Mouse (Mus musculus) left cerebral cortex, postnatal 14 days (tissue): ENCODE results near the gene Sipa1l3. TPM values are rescaled to one million over a fixed set of nuclear protein-coding genes. Genes with fewer than 3 reads are reported as not detected.
A peak's percentile ranks its signal among the peaks of the same experiment; 100 is the strongest.

ENCODE experiments used
- DNase-seq, 2 experiments: peaks; one replicate each; pipeline ENCODE4 v3.0.0; 2021 to 2022; ENCODE audit warnings: low spot score in 2 of 2, mixed read lengths in 1 of 2
- intact Hi-C: fragments of 180-260 bp; cut with DNase I; formaldehyde crosslinking; loops from one replicate; pipeline ENCODE4 v1.15.1; 2025
- total RNA-seq, 2 experiments: library from RNA; stranded (reverse); gene quantifications; 2 replicates each; pipeline ENCODE4 v1.2.3; 2021

The Sipa1l3 gene
- total RNA-seq, 2 experiments from 2014 or later = 50.1 to 54.8 TPM

DNA sequence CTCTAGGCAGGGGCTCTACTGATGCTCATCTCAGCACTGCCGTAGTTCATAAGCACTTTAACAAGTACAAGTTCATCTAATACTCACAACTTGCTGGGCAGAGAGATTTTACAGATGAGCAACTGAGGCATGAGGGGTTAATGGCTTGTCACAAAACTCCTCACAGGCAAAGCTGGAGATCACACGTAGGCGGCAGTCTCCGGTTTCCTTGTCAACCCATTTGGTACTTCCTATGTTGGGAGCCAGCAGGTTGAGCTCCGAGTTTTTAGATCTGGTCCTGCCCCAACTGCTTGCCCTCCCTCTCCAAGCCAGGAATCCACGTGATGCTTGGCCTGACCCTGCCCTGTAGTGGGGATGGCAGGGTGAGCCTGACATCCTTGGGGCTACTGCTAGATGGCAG lies 191.4 kb downstream of the Sipa1l3 start:
- DNase-seq = no peak

DNA sequence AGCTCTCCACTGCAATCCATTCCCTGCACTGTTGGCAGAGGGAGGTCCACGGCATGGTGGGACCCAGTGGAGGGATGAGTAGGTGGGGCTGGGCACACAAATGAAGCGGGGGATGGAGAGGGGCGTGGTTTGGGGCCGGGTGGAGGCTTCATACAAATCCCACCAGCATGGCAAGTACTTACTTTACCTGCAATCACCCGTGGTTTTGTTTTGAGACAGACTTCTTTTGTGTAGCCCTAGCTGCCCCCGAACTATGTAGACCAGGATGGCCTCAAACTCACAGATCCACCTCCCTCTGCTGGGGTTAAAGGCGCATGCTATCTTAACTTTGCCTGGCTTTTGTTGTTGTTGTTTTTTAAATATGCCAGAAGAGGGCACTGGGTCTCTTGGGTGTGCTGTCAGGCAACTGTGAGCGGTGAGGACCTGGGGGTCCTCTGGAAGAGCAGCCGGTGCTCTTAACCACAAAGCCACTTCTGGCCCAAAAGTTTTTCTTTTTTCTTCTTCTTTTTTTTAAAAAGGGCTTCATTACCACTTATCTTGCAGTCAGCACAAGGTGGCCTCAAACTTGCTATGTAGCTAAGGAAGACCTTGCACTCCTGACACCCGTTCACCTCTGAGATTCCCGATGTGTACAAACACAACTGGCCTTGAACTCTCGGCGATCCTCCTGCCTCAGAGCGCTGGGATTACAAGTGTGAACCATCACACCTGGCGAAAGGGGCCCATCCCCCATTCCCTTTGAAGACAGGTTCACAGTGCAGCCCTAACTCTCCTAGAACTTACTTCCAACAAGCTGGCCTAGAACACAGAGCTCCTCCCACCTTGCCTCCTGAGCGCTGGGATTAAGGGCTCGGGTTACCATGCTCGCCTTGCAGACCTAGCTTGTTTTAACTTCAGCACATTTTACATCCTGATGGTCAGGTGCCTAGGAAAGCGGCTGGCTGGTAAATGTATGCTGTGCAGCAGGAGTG lies 198.8 kb downstream of the Sipa1l3 start:
- intact Hi-C loops = loop anchor here (5.0 kb wide), 1 partner anchor 43 kb away; no protein-coding TSS in a partner anchor
- no peak for DNase-seq

More for the DNA sequence above, 191.4 kb downstream of the Sipa1l3 start:
- intact Hi-C loops = no loop called here

DNA sequence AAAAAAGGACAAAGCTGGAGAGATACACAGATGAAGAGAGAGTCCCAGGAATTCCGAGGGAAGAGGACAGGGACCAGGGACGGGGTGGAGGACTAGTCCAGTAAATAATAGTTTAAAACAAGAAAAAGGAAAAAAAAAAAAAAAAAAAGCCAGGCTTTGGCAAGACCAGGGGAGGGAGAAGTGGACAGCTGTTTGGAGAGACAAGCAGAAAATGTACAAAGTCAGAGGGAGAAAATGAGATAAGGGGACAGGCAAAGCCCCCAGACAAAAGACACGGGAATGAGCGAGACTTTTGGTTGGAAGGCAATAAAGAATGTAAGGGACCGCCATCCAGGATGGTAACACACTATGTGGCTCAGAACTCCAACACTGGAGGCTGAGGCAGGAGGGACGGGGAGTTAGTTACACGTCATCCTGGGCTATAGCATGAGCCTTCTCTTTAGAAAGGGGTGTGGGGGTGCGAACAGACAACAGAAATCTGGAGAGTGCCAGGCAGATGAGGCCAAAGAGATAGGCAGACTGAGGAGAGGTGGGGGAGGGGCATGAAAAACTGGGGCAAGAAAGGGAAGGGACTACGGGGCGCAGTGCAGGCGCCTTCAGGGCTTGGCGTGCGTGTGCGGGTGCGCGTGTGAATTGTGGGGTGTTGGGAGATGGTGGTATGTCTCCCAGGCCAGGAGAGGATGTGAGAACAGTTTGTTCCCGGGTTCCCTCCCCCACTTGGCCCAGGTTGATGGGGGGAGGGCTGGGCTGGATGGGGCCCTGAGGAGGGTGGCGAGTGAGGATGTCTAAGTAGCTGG lies 200.1 kb downstream of the Sipa1l3 start:
- DNase-seq = peak; percentile 60 to 85
- intact Hi-C loops = loop anchor here (5.0 kb wide), 1 partner anchor 44 kb away; no protein-coding TSS in a partner anchor

DNA sequence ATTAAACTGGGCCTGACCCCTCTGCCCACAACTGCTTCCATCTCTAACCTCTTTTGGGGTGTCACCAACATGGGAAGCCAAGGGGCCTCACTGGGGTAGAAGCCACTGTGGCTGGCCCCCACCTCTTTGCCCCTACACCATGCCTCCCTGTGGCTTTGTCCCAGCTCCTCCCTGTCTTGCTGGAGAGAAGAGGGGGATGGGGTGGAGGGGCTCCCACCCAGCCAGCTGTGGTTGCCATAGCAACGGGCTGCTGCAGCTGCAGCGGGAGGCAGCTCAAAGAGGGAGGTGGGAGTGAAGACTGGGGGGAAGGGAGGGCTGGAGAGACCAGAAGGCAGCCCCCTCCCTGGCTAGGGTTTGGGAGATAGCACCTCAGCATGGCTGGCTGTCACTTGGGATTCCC lies 200.9 kb downstream of the Sipa1l3 start:
- peak; percentile 72 to 90 for DNase-seq
- intact Hi-C loops = loop anchor here (5.0 kb wide), 1 partner anchor 45 kb away; no protein-coding TSS in a partner anchor

DNA sequence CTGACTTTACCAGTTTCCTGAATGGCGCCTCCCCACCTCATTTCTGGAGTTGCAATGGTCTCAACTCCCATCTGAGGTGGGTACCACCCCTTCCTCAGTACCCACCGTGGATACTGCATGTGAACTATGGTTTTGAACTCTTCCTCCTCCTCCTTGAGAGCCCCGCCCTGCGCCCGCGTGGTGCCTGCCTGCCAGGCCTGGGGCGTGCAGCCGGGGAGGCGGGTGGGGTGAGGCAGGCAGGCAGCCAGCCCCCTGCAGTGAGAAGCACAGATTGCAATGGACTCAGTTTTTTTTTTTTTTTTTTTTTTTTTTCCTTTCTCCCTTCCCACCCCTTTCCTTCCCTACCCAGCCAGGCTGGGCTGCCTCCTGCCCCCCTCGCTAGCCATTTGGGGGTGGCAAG lies 201.5 kb downstream of the Sipa1l3 start:
- intact Hi-C loops = loop anchor here (5.0 kb wide), 1 partner anchor 45 kb away; no protein-coding TSS in a partner anchor
- DNase-seq = peak; percentile 76 to 90

DNA sequence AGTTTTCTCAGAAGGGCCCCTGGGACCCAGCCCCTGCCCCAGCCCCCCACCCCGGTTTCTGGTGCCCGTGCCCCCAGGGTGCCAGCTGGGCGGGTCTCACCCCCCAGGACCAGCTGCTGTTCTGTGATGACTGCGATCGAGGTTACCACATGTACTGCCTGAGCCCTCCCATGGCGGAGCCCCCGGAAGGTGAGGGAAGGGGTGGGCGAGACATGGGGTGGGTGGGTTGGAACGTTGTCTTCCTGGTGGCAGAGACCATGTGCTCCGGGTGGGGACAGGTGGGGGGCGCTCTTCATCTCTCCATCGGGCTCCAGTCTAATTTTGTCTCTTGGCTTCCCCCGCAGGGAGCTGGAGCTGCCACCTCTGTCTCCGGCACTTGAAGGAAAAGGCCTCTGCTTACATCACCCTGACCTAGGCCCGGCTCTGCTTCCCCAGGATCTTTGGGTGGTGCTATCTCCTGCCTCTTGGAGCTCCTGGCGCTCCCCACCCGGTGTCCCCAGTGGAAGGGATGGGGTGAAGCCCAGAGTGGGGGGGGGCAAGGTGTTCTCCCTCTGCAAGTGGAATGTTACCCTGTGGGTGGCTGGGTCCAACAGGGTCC lies 202.2 kb downstream of the Sipa1l3 start:
- intact Hi-C loops = loop anchor here (5.0 kb wide), 1 partner anchor 46 kb away; no protein-coding TSS in a partner anchor
- peak; percentile 59 to 75 for DNase-seq

DNA sequence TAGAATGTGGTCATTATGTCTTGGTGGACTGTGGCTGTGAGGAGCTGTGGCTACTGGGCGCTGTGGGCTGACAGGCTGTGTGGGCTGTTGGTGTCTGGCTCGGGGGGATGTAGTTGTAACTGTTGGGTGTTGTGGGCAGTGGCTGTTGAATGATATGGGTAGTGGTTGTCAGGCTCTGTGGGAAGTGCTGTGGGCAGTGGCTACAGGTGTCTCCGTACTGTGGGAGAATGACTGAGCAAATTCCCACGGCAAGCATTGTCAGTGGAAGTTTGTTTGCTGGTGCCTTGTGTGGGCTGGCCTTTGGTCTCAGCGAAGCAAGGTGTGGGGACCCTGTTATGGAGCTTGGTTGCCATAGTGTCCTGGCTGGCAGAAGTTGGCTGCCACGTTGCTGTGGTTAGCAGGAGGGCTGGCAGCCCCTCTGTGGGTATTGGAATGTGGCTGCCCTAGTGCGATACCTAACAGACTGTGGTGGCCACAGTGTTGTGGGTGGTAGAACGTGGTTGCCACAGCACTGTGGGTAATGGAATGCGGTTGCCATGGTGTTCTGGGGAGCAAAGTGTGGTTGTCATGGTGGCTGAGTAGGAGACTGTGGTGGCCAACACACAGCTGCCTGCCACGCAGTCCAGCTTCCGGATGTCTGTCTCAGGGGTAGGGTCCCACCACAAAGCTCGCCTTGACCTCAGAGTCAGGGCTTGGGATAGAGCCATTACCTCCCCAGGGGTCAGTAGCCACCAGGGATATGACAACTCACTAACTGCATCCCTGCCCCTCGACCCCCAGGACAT lies 203.4 kb downstream of the Sipa1l3 start:
- intact Hi-C loops = loop anchor here (5.0 kb wide), 1 partner anchor 47 kb away; no protein-coding TSS in a partner anchor
- DNase-seq = peak; percentile 75 to 91

DNA sequence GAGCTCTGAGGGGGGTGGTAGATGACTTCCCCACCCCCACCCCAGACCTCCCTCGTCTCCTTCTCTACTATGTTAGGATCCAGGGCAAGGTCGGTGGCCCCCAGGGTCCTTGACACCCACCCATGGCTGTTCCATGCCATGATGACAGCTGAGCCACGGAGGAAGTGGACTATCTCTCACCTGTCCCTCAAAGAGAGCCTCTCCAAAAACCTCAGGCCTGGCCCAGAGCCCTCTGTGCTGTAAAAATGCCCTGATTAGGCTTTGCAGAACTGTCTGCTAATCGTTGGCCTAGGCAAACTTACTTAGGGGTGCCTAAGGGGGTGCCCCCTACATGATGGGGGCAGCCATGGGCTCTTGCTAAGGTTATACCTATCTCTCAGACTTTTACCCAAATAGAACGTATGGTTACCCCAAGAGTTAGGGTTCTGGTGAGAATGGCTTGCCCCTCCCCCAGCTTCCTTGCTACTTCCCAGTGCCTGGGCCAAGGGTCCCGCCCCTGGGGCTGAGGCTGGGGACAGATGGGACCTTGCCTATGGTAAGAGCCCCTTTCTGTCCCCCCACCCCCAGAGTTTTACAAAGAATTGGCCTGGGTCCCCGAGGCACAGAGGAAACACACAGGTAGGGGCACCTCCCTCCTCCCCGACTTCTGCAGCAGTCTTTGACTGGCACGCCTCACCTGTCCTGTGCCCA lies 204.7 kb downstream of the Sipa1l3 start:
- DNase-seq = no peak
- intact Hi-C loops = no loop called here

DNA sequence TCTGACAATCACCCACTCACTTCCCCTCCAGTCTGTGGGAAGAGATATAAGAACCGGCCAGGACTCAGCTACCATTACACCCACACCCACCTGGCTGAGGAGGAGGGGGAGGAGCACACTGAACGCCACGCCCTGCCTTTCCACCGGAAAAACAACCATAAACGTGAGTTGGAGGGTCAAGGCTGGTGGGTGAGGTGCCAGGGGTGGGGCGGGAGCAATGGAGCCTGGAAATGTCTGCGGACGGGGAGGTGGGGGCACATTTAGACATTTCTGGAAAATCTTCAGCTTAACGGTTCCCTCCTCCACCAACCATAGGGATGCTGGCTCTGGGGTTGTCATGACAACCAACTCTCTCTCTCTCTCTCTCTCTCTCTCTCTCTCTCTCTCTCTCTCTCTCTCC lies 205.4 kb downstream of the Sipa1l3 start:
- intact Hi-C loops = no loop called here
- peak in 1 of 2 experiments; percentile 46 for DNase-seq

DNA sequence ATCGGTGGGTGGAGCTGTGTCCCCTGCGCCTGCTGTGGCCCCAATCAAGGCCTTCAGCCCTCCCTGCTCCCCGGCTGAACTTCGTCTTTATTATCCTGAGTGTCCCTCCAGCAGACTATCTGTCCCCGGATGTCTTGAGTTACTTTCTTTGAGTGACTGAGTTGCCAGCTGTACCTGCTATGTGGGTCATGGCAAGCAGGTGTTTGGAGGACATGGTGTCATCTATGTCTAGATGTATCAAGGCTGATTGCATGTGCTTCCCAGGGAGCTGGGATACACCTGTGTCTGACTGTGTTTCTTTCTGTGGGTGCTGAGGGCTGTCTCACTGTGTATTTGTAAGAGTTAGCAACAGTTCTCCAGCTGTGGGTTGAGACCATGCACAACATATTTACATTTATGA lies 208.7 kb downstream of the Sipa1l3 start:
- no peak for DNase-seq
- intact Hi-C loops = loop anchor here (5.0 kb wide), 1 partner anchor 38 kb away; no protein-coding TSS in a partner anchor

DNA sequence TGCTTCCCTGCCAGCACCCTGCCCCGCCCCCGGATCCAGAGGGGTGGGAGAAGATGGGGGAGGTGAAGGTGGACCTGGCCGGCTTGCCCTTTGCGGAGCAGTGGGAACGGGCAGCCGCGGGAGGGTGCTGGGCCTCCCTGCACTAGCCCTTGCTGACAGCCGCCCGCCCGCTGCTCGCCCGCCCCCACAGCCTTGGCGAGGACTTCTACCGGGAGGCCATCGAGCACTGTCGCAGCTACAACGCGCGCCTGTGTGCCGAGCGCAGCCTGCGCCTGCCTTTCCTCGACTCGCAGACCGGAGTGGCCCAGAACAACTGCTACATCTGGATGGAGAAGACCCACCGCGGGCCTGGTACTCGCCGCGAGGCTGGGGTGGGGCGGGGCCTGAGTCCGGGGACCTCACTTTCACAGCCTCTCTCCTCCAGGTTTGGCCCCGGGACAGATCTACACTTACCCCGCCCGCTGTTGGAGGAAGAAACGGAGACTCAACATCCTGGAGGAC lies 209.2 kb downstream of the Sipa1l3 start:
- DNase-seq = peak in 1 of 2 experiments; percentile 66
- intact Hi-C loops = loop anchor here (5.0 kb wide), 1 partner anchor 38 kb away; no protein-coding TSS in a partner anchor

DNA sequence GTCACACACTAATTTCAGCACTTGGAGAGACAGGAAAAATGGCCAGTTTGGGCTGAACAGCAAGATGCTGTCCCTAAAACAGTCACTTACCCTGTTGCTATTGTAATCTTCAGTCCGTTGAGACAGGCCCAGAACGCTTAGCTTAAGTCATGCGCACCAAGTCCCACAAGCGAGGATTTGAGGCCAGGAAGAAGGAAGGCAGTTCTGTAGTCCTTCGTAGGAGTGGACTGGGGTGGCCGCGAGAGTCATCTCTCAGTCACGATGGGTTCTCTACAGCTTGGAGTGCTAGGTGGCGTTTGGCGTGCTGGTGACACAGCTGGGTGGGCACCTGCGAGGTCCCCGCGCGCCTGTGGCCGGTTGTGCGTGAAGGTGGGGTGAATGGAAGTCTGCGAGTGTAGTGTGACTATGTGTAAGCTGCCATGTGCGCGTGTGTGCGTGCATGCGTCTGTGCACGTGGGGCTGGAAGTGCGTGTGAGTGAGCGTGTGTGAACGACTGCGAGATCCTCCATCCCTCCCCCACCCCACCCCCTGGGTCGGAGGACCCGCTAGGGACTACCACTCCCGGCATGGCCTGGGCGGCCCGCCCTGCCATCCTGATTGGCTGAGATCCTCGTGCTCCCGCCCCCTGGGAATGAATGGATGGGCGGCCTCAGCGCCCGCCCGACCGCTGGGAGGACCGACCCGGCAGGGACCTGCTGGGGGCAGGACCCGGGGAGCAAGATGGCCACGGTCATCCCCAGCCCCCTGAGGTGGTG lies 210.9 kb downstream of the Sipa1l3 start:
- intact Hi-C loops = loop anchor here (5.0 kb wide), 1 partner anchor 40 kb away; no protein-coding TSS in a partner anchor
- peak; percentile 95 to 96 for DNase-seq

DNA sequence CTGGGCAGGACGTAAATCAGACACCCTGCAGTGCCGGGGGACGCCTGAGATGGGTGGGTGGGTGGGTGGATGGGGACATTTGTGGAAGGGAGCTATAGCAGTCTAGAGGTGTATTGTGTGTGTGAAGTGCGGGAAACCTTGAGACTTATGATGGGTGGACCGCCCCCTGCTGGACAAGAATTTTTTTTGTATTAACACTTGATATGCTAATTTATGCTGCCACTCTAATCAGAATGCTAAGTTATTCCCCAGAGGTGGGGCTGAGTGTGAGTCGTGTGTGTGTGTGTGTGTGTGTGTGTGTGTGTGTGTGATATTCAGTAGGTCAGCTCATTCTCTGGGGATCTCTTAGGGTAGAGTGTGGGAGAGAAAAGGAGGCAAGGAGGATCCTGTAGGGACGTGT lies 211.8 kb downstream of the Sipa1l3 start:
- intact Hi-C loops = loop anchor here (5.0 kb wide), 1 partner anchor 41 kb away; no protein-coding TSS in a partner anchor
- peak; percentile 76 to 87 for DNase-seq

DNA sequence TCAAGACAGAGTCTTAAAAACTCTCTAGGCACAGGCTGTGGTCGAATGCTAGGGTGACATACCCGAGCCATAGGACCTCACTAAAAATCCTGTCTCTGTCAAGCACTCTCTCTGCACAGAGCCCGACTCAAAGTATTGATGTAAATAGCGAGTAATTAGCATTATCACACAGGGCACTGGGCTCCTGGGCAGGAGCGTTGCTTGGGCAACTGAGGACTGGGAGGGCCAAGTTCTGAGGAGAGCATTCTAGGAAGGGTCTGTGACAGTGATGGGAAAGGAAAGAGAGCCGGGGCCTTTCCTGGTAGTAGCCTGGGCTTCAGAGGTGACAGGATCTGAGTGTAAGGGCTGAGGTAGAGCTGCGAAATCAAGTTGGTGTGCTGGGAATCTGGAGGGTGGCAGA lies 212.3 kb downstream of the Sipa1l3 start:
- DNase-seq = no peak
- intact Hi-C loops = loop anchor here (5.0 kb wide), 1 partner anchor 41 kb away; no protein-coding TSS in a partner anchor

DNA sequence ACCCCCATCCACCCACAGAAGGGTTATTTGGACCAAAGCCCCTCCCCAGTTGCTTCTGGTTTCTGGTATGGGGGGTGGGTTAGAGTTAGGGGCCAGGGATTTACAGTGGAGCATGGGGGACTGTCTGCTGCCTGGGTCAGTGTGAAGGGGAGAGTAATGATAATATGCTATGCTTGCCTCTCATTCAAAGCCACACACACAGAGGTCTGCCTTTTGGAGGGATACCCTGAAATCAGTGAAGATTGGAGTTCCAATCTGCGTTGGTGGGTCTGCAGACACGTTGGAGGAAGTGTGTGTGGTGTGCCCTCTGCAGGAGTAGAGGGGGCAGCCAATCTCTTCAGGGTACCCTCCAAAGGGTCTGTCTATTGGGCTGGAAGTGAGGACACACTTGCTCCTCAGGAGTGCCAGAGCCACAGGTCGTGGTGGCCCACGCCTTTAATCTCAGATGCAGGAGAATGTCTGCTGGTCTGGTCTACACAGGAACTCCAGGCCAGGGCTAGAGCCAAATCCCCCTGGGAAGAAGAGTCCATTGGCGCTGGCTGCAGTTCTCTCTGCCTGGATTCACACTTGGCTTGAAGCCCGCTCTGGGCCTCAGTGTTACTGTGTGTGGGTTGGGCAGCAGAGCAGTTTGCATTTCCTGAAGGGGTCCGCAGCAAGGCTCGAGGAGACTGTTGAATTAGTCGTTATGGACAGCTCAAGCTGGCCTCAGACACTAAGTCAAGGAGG lies 213.0 kb downstream of the Sipa1l3 start:
- intact Hi-C loops = loop anchor here (5.0 kb wide), 1 partner anchor 42 kb away; no protein-coding TSS in a partner anchor
- no peak for DNase-seq
